ENCODE assay signal across 9 mouse cellular contexts in the genomic region with DNA sequence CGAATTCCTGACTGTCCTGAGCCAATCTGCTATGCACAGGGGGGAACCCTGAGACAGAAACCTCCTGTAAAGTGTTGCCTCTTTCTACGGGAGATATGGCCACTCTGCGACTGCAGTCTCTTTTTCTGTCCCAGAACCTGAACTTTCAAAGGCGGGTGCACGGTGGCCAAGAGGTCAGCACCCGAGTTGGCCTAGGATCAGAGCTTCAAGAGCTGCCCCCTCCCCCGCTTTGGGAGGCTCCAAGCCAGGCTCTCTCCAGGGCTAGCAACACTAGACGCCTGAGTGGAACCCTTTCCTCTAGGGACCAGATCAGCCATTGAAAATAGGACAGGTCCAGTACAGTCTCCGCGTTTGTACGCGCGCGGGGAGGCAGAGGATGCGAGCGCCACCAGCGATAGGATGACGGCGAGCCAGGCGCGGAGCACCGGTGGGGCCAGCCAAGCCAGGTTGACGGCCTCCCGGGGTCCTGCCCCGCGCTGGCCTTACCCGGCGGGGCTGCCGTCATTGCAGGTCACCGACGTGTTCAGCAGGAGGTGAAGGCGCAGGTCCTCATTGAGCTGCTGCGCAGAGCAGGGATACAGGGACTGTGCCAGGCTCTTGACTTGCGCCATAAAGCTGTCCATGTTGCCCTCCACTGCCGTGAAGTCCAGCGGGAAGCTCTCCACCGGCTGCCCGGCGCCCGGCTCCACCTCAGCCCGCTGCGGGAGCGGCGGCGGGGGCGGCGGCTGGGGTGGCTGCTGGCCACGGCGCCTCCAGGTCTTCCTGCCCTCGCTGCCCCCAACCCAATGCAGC. TPM values are rescaled to one million over a fixed set of nuclear protein-coding genes. Genes with fewer than 3 reads are reported as not detected.
A peak's percentile ranks its signal among the peaks of the same experiment; 100 is the strongest.
DNase-seq lines count a peak whose midpoint lies in the region; ATAC-seq and TF ChIP-seq lines count a peak whose summit lies in the region.
"Had no signal": no experiment of that assay in that cellular context is flagged by ENCODE, and none has a peak within 500 bp of the region (broad histone marks: within the 10 kb centered on the region; RNA-seq: fewer than 3 reads in every experiment).

No protein-coding gene starts in this region.

- H3K36me3 ChIP-seq in lung, postnatal 0 days (ENCODE audit: insufficient read depth, low read length): no peaks in the 10 kb centered on the region
- H3K36me3 ChIP-seq in forebrain, embryonic 15.5 days: no peaks in the 10 kb centered on the region
- H3K36me3 ChIP-seq in limb, embryonic 12.5 days: no peaks in the 10 kb centered on the region
- no peaks in the 10 kb centered on the region for H3K36me3 ChIP-seq in neural tube, embryonic 15.5 days

- no peak overlapping the region for H3K27ac ChIP-seq in lung, postnatal 0 days (ENCODE audit: low read length)
- H3K27ac ChIP-seq in forebrain, embryonic 15.5 days (replicated peaks): no peak overlapping the region
- no peak overlapping the region for H3K27ac ChIP-seq in limb, embryonic 12.5 days
- no peak overlapping the region for H3K27ac ChIP-seq in neural tube, embryonic 15.5 days (replicated peaks)

- H3K9ac ChIP-seq in lung, postnatal 0 days (replicated peaks; ENCODE audit: low read depth): no peak overlapping the region
- H3K9ac ChIP-seq in forebrain, embryonic 15.5 days (replicated peaks): no peak overlapping the region
- peak overlapping the region; percentile 59 for H3K9ac ChIP-seq in limb, embryonic 12.5 days (replicated peaks)
- 0 out of 2 replicates have a peak overlapping the region, but pooled peaks have one; percentile 15 for H3K9ac ChIP-seq in neural tube, embryonic 15.5 days (replicated peaks)

- peak; percentile 13; the same call in 1 of the 2 replicates for ATAC-seq in lung, postnatal 0 days
- no peak for ATAC-seq in forebrain, embryonic 15.5 days (replicated peaks)
- no peak for ATAC-seq in limb, embryonic 12.5 days (ENCODE audit: insufficient number of reproducible peaks, insufficient read depth, low FRiP score, low TSS enrichment, low read depth)
- no peak for ATAC-seq in neural tube, embryonic 15.5 days (ENCODE audit: low FRiP score)
- ATAC-seq in erythroid progenitor cell, adult 5-6 weeks (replicated peaks; ENCODE audit: low FRiP score, poor library complexity, severe bottlenecking): no peak

- H3K4me2 ChIP-seq in lung, postnatal 0 days (replicated peaks; ENCODE audit: low read depth, low read length): peak overlapping the region; percentile 79
- H3K4me2 ChIP-seq in forebrain, embryonic 15.5 days (replicated peaks): peak overlapping the region; percentile 52
- H3K4me2 ChIP-seq in limb, embryonic 12.5 days: peak overlapping the region; percentile 76
- peak overlapping the region; percentile 64 for H3K4me2 ChIP-seq in neural tube, embryonic 15.5 days

- H3K9me3 ChIP-seq in lung, postnatal 0 days (ENCODE audit: low read length): no peaks in the 10 kb centered on the region
- H3K9me3 ChIP-seq in forebrain, embryonic 15.5 days: no peaks in the 10 kb centered on the region
- H3K9me3 ChIP-seq in limb, embryonic 12.5 days: no peaks in the 10 kb centered on the region
- no peaks in the 10 kb centered on the region for H3K9me3 ChIP-seq in neural tube, embryonic 15.5 days (replicated peaks)

- H3K4me3 ChIP-seq in lung, postnatal 0 days (ENCODE audit: low read depth, low read length): peak overlapping the region; percentile 45
- peak overlapping the region; percentile 33 for H3K4me3 ChIP-seq in forebrain, embryonic 15.5 days
- H3K4me3 ChIP-seq in limb, embryonic 12.5 days (replicated peaks): peak overlapping the region; percentile 52
- H3K4me3 ChIP-seq in neural tube, embryonic 15.5 days (replicated peaks): peak overlapping the region; percentile 38

- peaks cover 7% of the 10 kb centered on the region for H3K4me1 ChIP-seq in lung, postnatal 0 days (ENCODE audit: insufficient read depth, low read depth, low read length)
- H3K4me1 ChIP-seq in forebrain, embryonic 15.5 days: peaks cover 21% of the 10 kb centered on the region
- peaks cover 26% of the 10 kb centered on the region for H3K4me1 ChIP-seq in limb, embryonic 12.5 days (replicated peaks)
- H3K4me1 ChIP-seq in neural tube, embryonic 15.5 days: peaks cover 23% of the 10 kb centered on the region

- 3% methylated on average over 40 of the region's 50 CpGs for WGBS in lung, postnatal 0 days
- 2% methylated on average over 50 of the region's 50 CpGs for WGBS in forebrain, embryonic 15.5 days
- 2% methylated on average over 50 of the region's 50 CpGs for WGBS in limb, embryonic 12.5 days
- under 1% methylated on average over 48 of the region's 50 CpGs for WGBS in neural tube, embryonic 15.5 days

- peaks cover 41% of the 10 kb centered on the region for H3K27me3 ChIP-seq in lung, postnatal 0 days (replicated peaks; ENCODE audit: insufficient read depth, low read length)
- peaks cover 70% of the 10 kb centered on the region for H3K27me3 ChIP-seq in forebrain, embryonic 15.5 days
- H3K27me3 ChIP-seq in limb, embryonic 12.5 days: peaks cover 76% of the 10 kb centered on the region
- H3K27me3 ChIP-seq in neural tube, embryonic 15.5 days (replicated peaks): peaks cover 77% of the 10 kb centered on the region

- no peak for TF ChIP-seq EP300 in lung, postnatal 0 days (IDR thresholded peaks at IDR 0.05)

- TF ChIP-seq CTCF in lung, postnatal 0 days (IDR thresholded peaks at IDR 0.05): no peak

- no peak for DNase-seq in lung, postnatal 0 days (ENCODE audit: low spot score)
- no peak for DNase-seq in lung, postnatal 36 days
- DNase-seq in Muller cell, postnatal 12 days (ENCODE audit: inconsistent ontology term): no peak
- no peak for DNase-seq in gastrocnemius, adult 8-10 months (ENCODE audit: low spot score in 2 of 2)

RNA-seq across cellular contexts. Expression of a gene that starts 1.3 kb away (rescaled TPM):
- 8.5 and 10.2 TPM in 2 replicates for polyA plus RNA-seq in lung, postnatal 0 days (2015; fragmentation: Nextera tagmentation; extraction: Ambion mirVana)
- polyA plus RNA-seq in forebrain, embryonic 15.5 days (2015; fragmentation: Nextera tagmentation; extraction: Ambion mirVana): 0.46 and 1.1 TPM in 2 replicates
- 8.8 and 12.6 TPM in 2 replicates for polyA plus RNA-seq in limb, embryonic 12.5 days (2016; fragmentation: Nextera tagmentation; extraction: Ambion mirVana)
- polyA plus RNA-seq in neural tube, embryonic 15.5 days (2015; fragmentation: Nextera tagmentation; extraction: Ambion mirVana): 6.1 and 7.1 TPM in 2 replicates
- not detected in 2 replicates for total RNA-seq in erythroid progenitor cell, adult 5-6 weeks (2015; ENCODE audit: low replicate concordance)
- total RNA-seq in erythroid progenitor cell, adult 5-6 weeks (2017; ENCODE audit: low replicate concordance): not detected in 2 replicates
- total RNA-seq in gastrocnemius, adult 8-10 months (2022): under 1 TPM in 1 of 4 experiments, not detected in 3; 0.22 TPM
- total RNA-seq: neutrophil, adult 5-6 weeks had no signal

RNA-seq across cellular contexts. Expression of a gene that starts 11.7 kb away (rescaled TPM):
- 0.46 TPM in 1 of 2 replicates, not detected in the other for polyA plus RNA-seq in lung, postnatal 0 days (2015; fragmentation: Nextera tagmentation; extraction: Ambion mirVana)
- 0.47 TPM in 1 of 2 replicates, not detected in the other for polyA plus RNA-seq in forebrain, embryonic 15.5 days (2015; fragmentation: Nextera tagmentation; extraction: Ambion mirVana)
- polyA plus RNA-seq in limb, embryonic 12.5 days (2016; fragmentation: Nextera tagmentation; extraction: Ambion mirVana): 0.36 and 0.68 TPM in 2 replicates
- 2.5 and 2.6 TPM in 2 replicates for polyA plus RNA-seq in neural tube, embryonic 15.5 days (2015; fragmentation: Nextera tagmentation; extraction: Ambion mirVana)
- not detected in 2 replicates for total RNA-seq in erythroid progenitor cell, adult 5-6 weeks (2015; ENCODE audit: low replicate concordance)
- total RNA-seq in erythroid progenitor cell, adult 5-6 weeks (2017; ENCODE audit: low replicate concordance): not detected in 2 replicates
- 100 to 1,000 TPM; 112 to 153 (median 132) TPM for total RNA-seq in gastrocnemius, adult 8-10 months (2022)
- total RNA-seq: neutrophil, adult 5-6 weeks had no signal

RNA-seq across cellular contexts. Expression of a gene that starts 13.1 kb away (rescaled TPM):
- polyA plus RNA-seq in lung, postnatal 0 days (2015; fragmentation: Nextera tagmentation; extraction: Ambion mirVana): 114 and 129 TPM in 2 replicates
- polyA plus RNA-seq in forebrain, embryonic 15.5 days (2015; fragmentation: Nextera tagmentation; extraction: Ambion mirVana): 144 and 154 TPM in 2 replicates
- polyA plus RNA-seq in limb, embryonic 12.5 days (2016; fragmentation: Nextera tagmentation; extraction: Ambion mirVana): 142 and 149 TPM in 2 replicates
- polyA plus RNA-seq in neural tube, embryonic 15.5 days (2015; fragmentation: Nextera tagmentation; extraction: Ambion mirVana): 144 and 148 TPM in 2 replicates
- total RNA-seq in erythroid progenitor cell, adult 5-6 weeks (2015; ENCODE audit: low replicate concordance): 33.1 and 41.4 TPM in 2 replicates
- 46.0 and 59.7 TPM in 2 replicates for total RNA-seq in erythroid progenitor cell, adult 5-6 weeks (2017; ENCODE audit: low replicate concordance)
- total RNA-seq in gastrocnemius, adult 8-10 months (2022): 10 to 100 TPM; 32.2 to 39.8 (median 35.2) TPM

RNA-seq across cellular contexts. Expression of a gene that starts 16.1 kb away (rescaled TPM):
- 6.9 and 7.1 TPM in 2 replicates for polyA plus RNA-seq in lung, postnatal 0 days (2015; fragmentation: Nextera tagmentation; extraction: Ambion mirVana)
- polyA plus RNA-seq in forebrain, embryonic 15.5 days (2015; fragmentation: Nextera tagmentation; extraction: Ambion mirVana): 30.9 and 35.3 TPM in 2 replicates
- 29.9 and 34.3 TPM in 2 replicates for polyA plus RNA-seq in limb, embryonic 12.5 days (2016; fragmentation: Nextera tagmentation; extraction: Ambion mirVana)
- 19.1 and 20.8 TPM in 2 replicates for polyA plus RNA-seq in neural tube, embryonic 15.5 days (2015; fragmentation: Nextera tagmentation; extraction: Ambion mirVana)
- total RNA-seq in erythroid progenitor cell, adult 5-6 weeks (2015; ENCODE audit: low replicate concordance): 2.1 TPM in 1 of 2 replicates, not detected in the other
- 1.1 TPM in 1 of 2 replicates, not detected in the other for total RNA-seq in erythroid progenitor cell, adult 5-6 weeks (2017; ENCODE audit: low replicate concordance)
- total RNA-seq in gastrocnemius, adult 8-10 months (2022): 1 to 10 TPM; 3.7 to 5.3 (median 4.8) TPM
- total RNA-seq: neutrophil, adult 5-6 weeks had no signal

RNA-seq across cellular contexts. Expression of a gene that starts 26.3 kb away (rescaled TPM):
- 25.9 and 28.3 TPM in 2 replicates for polyA plus RNA-seq in lung, postnatal 0 days (2015; fragmentation: Nextera tagmentation; extraction: Ambion mirVana)
- polyA plus RNA-seq in forebrain, embryonic 15.5 days (2015; fragmentation: Nextera tagmentation; extraction: Ambion mirVana): 42.1 and 44.1 TPM in 2 replicates
- polyA plus RNA-seq in limb, embryonic 12.5 days (2016; fragmentation: Nextera tagmentation; extraction: Ambion mirVana): 28.8 and 29.9 TPM in 2 replicates
- polyA plus RNA-seq in neural tube, embryonic 15.5 days (2015; fragmentation: Nextera tagmentation; extraction: Ambion mirVana): 40.1 and 41.0 TPM in 2 replicates
- total RNA-seq in erythroid progenitor cell, adult 5-6 weeks (2015; ENCODE audit: low replicate concordance): 36.0 TPM in 2 replicates
- 71.3 and 91.6 TPM in 2 replicates for total RNA-seq in erythroid progenitor cell, adult 5-6 weeks (2017; ENCODE audit: low replicate concordance)
- total RNA-seq in gastrocnemius, adult 8-10 months (2022): 10 to 100 TPM; 49.5 to 63.3 (median 59.3) TPM

Comparison
In these comparisons a context has a peak if more than half of its experiments do, and no peak if none do; other contexts are left out.
1. H3K9ac ChIP-seq: peak in limb, embryonic 12.5 days (single experiment) and neural tube, embryonic 15.5 days (single experiment); none in lung, postnatal 0 days (single experiment) and forebrain, embryonic 15.5 days (single experiment).
2. Peak in every context shown above with its lines, with median percentiles within 50 percentile points of each other: H3K4me2 ChIP-seq and H3K4me3 ChIP-seq.